Mouse (Mus musculus) heart, adult 8-10 months (tissue): Measurements from ENCODE around the gene Dnmt1. TPM values are rescaled to one million over a fixed set of nuclear protein-coding genes. Genes with fewer than 3 reads are reported as not detected.
"Not testable (repeated sequence)": the region's sequence is repeated elsewhere in the genome, so short reads cannot be mapped to it uniquely, and the experiment has no call there.

Experiments
- DNase-seq: peaks from one replicate; pipeline ENCODE4 v3.0.0; 2022; ENCODE audit warnings: low spot score
- total RNA-seq, 4 experiments: library from RNA; stranded (reverse); gene quantifications; 2 replicates each; pipeline ENCODE4 v1.2.4; 2022

The Dnmt1 gene
- total RNA-seq, result 10 to 100 TPM; 10.8 to 14.5 (median 12.3) TPM

GRCm38 (mm10) chr9:20959430-20959938, at the start of gene Dnmt1:
Gene Dnmt1 (minus strand): TSS chr9:20959888.
- no peak for DNase-seq

GRCm38 (mm10) chr9:21008007-21008406, 48.3 kb upstream of the Dnmt1 start:
- no peak for DNase-seq

- DNase-seq, result no peak
Measured at GRCm38 (mm10) chr9:21007313-21007952, 47.7 kb upstream of the Dnmt1 start.

GRCm38 (mm10) chr9:21002627-21003551, 43.2 kb upstream of the Dnmt1 start, which contains the start of gene Mrpl4:
Gene Mrpl4 (plus strand): TSS chr9:21002738.
- DNase-seq, result peak; percentile 79

GRCm38 (mm10) chr9:21002270-21002626, 42.6 kb upstream of the Dnmt1 start:
- no peak for DNase-seq

- DNase-seq, result no peak
Measured at GRCm38 (mm10) chr9:21001651-21002200, 42.0 kb upstream of the Dnmt1 start.

- no peak for DNase-seq
Measured at GRCm38 (mm10) chr9:21000811-21001210, 41.1 kb upstream of the Dnmt1 start.

- not testable (repeated sequence) for DNase-seq
Measured at GRCm38 (mm10) chr9:20998337-20998736, 38.6 kb upstream of the Dnmt1 start.

- DNase-seq, result no peak
Measured at GRCm38 (mm10) chr9:20997065-20997464, 37.4 kb upstream of the Dnmt1 start.

- DNase-seq, result no peak
Measured at GRCm38 (mm10) chr9:20995069-20995468, 35.4 kb upstream of the Dnmt1 start.

GRCm38 (mm10) chr9:20993165-20993898, 33.6 kb upstream of the Dnmt1 start:
- DNase-seq, result no peak

- DNase-seq, result no peak
Measured at GRCm38 (mm10) chr9:20991587-20991986, 31.9 kb upstream of the Dnmt1 start.

GRCm38 (mm10) chr9:20990861-20991260, 31.2 kb upstream of the Dnmt1 start:
- no peak for DNase-seq

- DNase-seq, result no peak
Measured at GRCm38 (mm10) chr9:20987953-20988352, 28.3 kb upstream of the Dnmt1 start.

GRCm38 (mm10) chr9:20986952-20987686, 27.4 kb upstream of the Dnmt1 start:
- no peak for DNase-seq

- no peak for DNase-seq
Measured at GRCm38 (mm10) chr9:20983169-20983568, 23.5 kb upstream of the Dnmt1 start.

- DNase-seq, result no peak
Measured at GRCm38 (mm10) chr9:20982171-20982570, 22.5 kb upstream of the Dnmt1 start.

- no peak for DNase-seq
Measured at GRCm38 (mm10) chr9:20979769-20980168, 20.1 kb upstream of the Dnmt1 start.

- no peak for DNase-seq
Measured at GRCm38 (mm10) chr9:20979181-20979580, 19.5 kb upstream of the Dnmt1 start.

- no peak for DNase-seq
Measured at GRCm38 (mm10) chr9:20978409-20979095, 18.9 kb upstream of the Dnmt1 start.
